Mouse (Mus musculus) hindbrain, postnatal 0 days (tissue): ENCODE data around the gene Poldip3. TPM values are rescaled to one million over a fixed set of nuclear protein-coding genes. Genes with fewer than 3 reads are reported as not detected.

ENCODE experiments used
- ATAC-seq: fragments of 200-750 bp; cut with Nextera tagmentation; 2 replicates; pipeline ENCODE4 v1.8.0; 2017; ENCODE audit warnings: mild to moderate bottlenecking, moderate TSS enrichment, moderate library complexity
- DNase-seq: peaks from one replicate; pipeline ENCODE4 v3.0.0-alpha.2; 2015; ENCODE audit warnings: low spot score
- H3K27ac ChIP-seq: fragments of 300-500 bp; sonication (generic); 2 replicates; pipeline ENCODE4 v1.5.1; 2014; ENCODE audit warnings: mild to moderate bottlenecking
- H3K27me3 ChIP-seq: fragments of 300-500 bp; sonication (generic); 2 replicates; pipeline ENCODE4 v1.6.1; 2014; ENCODE audit warnings: low read length, mixed read lengths; ENCODE audit not compliant: insufficient read depth
- H3K36me3 ChIP-seq: fragments of 300-500 bp; sonication (generic); 2 replicates; pipeline ENCODE4 v1.6.1; 2014; ENCODE audit warnings: low read length, mixed read lengths; ENCODE audit not compliant: insufficient read depth
- H3K4me1 ChIP-seq: fragments of 300-500 bp; sonication (generic); 2 replicates; pipeline ENCODE4 v1.6.1; 2014; ENCODE audit warnings: antibody characterized with exemption, low read length, mixed read lengths; ENCODE audit not compliant: insufficient read depth
- H3K4me2 ChIP-seq: fragments of 300-500 bp; sonication (generic); 2 replicates; pipeline ENCODE4 v1.6.1; 2014; ENCODE audit warnings: low read depth, mild to moderate bottlenecking, low read length, moderate library complexity, mixed read lengths
- H3K4me3 ChIP-seq: fragments of 300-500 bp; sonication (generic); 2 replicates; pipeline ENCODE4 v1.5.1; 2014; ENCODE audit warnings: low read length
- H3K9ac ChIP-seq: fragments of 300-500 bp; sonication (generic); replicated peaks from 2 replicates; pipeline ENCODE4 v1.6.1; 2014; ENCODE audit warnings: mild to moderate bottlenecking, low read length, moderate library complexity, mixed read lengths
- H3K9me3 ChIP-seq: fragments of 300-500 bp; sonication (generic); 2 replicates; pipeline ENCODE4 v1.6.1; 2016; ENCODE audit warnings: low read length, mixed read lengths
- CTCF ChIP-seq: IDR thresholded peaks from 2 replicates; pipeline ENCODE4 v1.5.1; 2016; ENCODE audit warnings: antibody characterized with exemption, control low read depth, low read depth
- WGBS: fragments of 180-500 bp; shearing (Covaris S2); extraction: QIAGEN DNeasy Blood & Tissue Kit; methylation state at CpG from one replicate; pipeline ENCODE4 v1.1.7; 2014; 5-methylcytosine and 5-hydroxymethylcytosine counted together
- polyA plus RNA-seq: library from polyadenylated mRNA; unstranded; fragments of >200 nt; fragmentation: Nextera tagmentation; extraction: Ambion mirVana; gene quantifications from 2 replicates; pipeline ENCODE4 v1.2.1, GENCODE M21; 2015
- total RNA-seq: library from RNA; depleted of rRNA; stranded (reverse); fragments of >200 nt; gene quantifications from 2 replicates; pipeline ENCODE4 v1.2.3, GENCODE M21; 2014

The Poldip3 gene
- total and polyA plus RNA-seq, 2 experiments from 2014 or later: 97.5 to 103 TPM

- Histone ChIP-seq H3K36me3 (peaks cover 6% of the 10 kb centered on the region; the same call in 1 of the 2 replicates), H3K9me3 (no peaks in the 10 kb centered on the region), H3K27ac (no peak overlapping the region), H3K4me1 (0 out of 2 replicates have a peak, but pooled peaks cover 3% of the 10 kb centered on the region), H3K9ac (no peak overlapping the region), H3K27me3 (no peaks in the 10 kb centered on the region), H3K4me3 (no peak overlapping the region), H3K4me2 (no peak overlapping the region)
- 68% methylated on average over 5 of the region's 5 CpGs for WGBS
- ATAC-seq: no peak
- no peak for TF ChIP-seq CTCF
- no peak for DNase-seq
Observed at GRCm38 (mm10) chr15:83164971-83165471, 15.8 kb upstream of the Poldip3 start.

GRCm38 (mm10) chr15:83162818-83163485 lies 13.8 kb upstream of the Poldip3 start:
- Histone ChIP-seq H3K4me1 (no peaks in the 10 kb centered on the region), H3K4me3 (no peak overlapping the region), H3K9me3 (no peaks in the 10 kb centered on the region), H3K27ac (no peak overlapping the region), H3K9ac (no peak overlapping the region), H3K36me3 (peaks cover 20% of the 10 kb centered on the region), H3K27me3 (no peaks in the 10 kb centered on the region), H3K4me2 (no peak overlapping the region)
- WGBS: 84% methylated on average over 11 of the region's 11 CpGs
- DNase-seq: no peak
- TF ChIP-seq CTCF: no peak
- no peak for ATAC-seq

GRCm38 (mm10) chr15:83162001-83162400 lies 12.8 kb upstream of the Poldip3 start:
- no peak overlapping the region for H3K27ac ChIP-seq
- H3K9me3 ChIP-seq: no peaks in the 10 kb centered on the region
- no peak overlapping the region for H3K4me2 ChIP-seq
- WGBS: 88% methylated on average over 4 of the region's 4 CpGs
- peaks cover 24% of the 10 kb centered on the region for H3K36me3 ChIP-seq
- H3K9ac ChIP-seq: no peak overlapping the region
- no peak overlapping the region for H3K4me3 ChIP-seq
- ATAC-seq (no peak), DNase-seq (no peak)
- H3K4me1 ChIP-seq: no peaks in the 10 kb centered on the region
- H3K27me3 ChIP-seq: no peaks in the 10 kb centered on the region
- TF ChIP-seq CTCF: no peak

GRCm38 (mm10) chr15:83161062-83161748 lies 12.0 kb upstream of the Poldip3 start:
- H3K27ac ChIP-seq: no peak overlapping the region
- H3K4me1 ChIP-seq: no peaks in the 10 kb centered on the region
- ATAC-seq: no peak
- H3K4me3 ChIP-seq: no peak overlapping the region
- 27% methylated on average over 10 of the region's 10 CpGs for WGBS
- H3K36me3 ChIP-seq: peaks cover 28% of the 10 kb centered on the region
- DNase-seq: no peak
- no peak overlapping the region for H3K4me2 ChIP-seq
- TF ChIP-seq CTCF: no peak
- H3K27me3 ChIP-seq: no peaks in the 10 kb centered on the region
- H3K9ac ChIP-seq: no peak overlapping the region
- no peaks in the 10 kb centered on the region for H3K9me3 ChIP-seq

- H3K36me3 ChIP-seq: peaks cover 28% of the 10 kb centered on the region
- no peak for ATAC-seq
Observed at GRCm38 (mm10) chr15:83160561-83160960, 11.4 kb upstream of the Poldip3 start.

GRCm38 (mm10) chr15:83159823-83160222 lies 10.6 kb upstream of the Poldip3 start:
- Histone ChIP-seq H3K4me3 (no peak overlapping the region), H3K27me3 (no peaks in the 10 kb centered on the region), H3K4me1 (no peaks in the 10 kb centered on the region), H3K9me3 (no peaks in the 10 kb centered on the region), H3K9ac (no peak overlapping the region), H3K4me2 (no peak overlapping the region), H3K27ac (no peak overlapping the region), H3K36me3 (peaks cover 28% of the 10 kb centered on the region)
- WGBS: 95% methylated on average over 9 of the region's 9 CpGs
- ATAC-seq (no peak), DNase-seq (no peak)
- no peak for TF ChIP-seq CTCF

More at GRCm38 (mm10) chr15:83160561-83160960, 11.4 kb upstream of the Poldip3 start:
- Histone ChIP-seq H3K4me2 (no peak overlapping the region), H3K27me3 (no peaks in the 10 kb centered on the region), H3K4me3 (no peak overlapping the region), H3K4me1 (no peaks in the 10 kb centered on the region), H3K9me3 (no peaks in the 10 kb centered on the region), H3K27ac (no peak overlapping the region), H3K9ac (no peak overlapping the region)
- 99% methylated on average over 4 of the region's 4 CpGs for WGBS
- TF ChIP-seq CTCF: no peak
- no peak for DNase-seq
